Mouse (Mus musculus): ENCODE measurements at regions not wholly inside any gene's neighbourhood (a gene's known extent, or its start where the extent isn't known, plus 50 kb on each side); places are given as distances from the start of the nearest gene placed in this dataset.

- DNase-seq (ENCODE audit: low spot score), result no peak
Measured at GRCm38 (mm10) chr2:12825902-12826301, 97.9 kb upstream of the Pter start.

- no peak for DNase-seq (ENCODE audit: low spot score)
Measured at GRCm38 (mm10) chr2:12833579-12833978, 90.3 kb upstream of the Pter start.

GRCm38 (mm10) chr2:12866543-12866942, 57.3 kb upstream of the Pter start:
- DNase-seq (ENCODE audit: low spot score), result no peak

- DNase-seq (ENCODE audit: low spot score), result no peak
Measured at GRCm38 (mm10) chr2:12868772-12869171, 55.1 kb upstream of the Pter start.

Measured in layer of hippocampus, adult 9-10 months (tissue).